Mouse (Mus musculus): ENCODE data around the gene Itgb1bp1. TPM values are rescaled to one million over a fixed set of nuclear protein-coding genes. Genes with fewer than 3 reads are reported as not detected.

The Itgb1bp1 gene
- total RNA-seq, 1 experiment from 2014 or later, result 12.8 TPM

DNA sequence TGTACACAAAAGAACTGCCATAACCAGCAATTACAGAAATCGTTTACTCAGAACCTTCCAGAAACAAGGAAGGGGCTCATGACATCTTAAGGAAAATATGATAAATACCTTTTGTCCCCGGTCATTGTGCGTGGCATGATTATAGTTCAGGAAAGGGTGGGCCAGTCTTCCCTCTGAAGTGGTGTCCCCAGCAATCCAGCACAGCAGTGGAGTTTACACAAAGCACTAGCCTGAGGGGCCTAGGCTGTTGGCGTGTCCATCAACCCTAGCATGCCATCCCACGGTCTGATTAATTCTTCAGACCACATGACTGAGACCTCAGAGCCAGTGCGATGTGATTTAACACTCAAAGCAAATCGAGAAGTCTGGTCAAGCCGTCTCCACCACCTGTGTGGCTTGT lies 60.7 kb downstream of the Itgb1bp1 start:
- ATAC-seq (replicated peaks in 1 of 2; ENCODE audit: insufficient read depth in 1 of 2, low FRiP score in 2 of 2, low TSS enrichment in 1 of 2, low read depth in 1 of 2, poor library complexity in 2 of 2, severe bottlenecking in 2 of 2), result no peak

DNA sequence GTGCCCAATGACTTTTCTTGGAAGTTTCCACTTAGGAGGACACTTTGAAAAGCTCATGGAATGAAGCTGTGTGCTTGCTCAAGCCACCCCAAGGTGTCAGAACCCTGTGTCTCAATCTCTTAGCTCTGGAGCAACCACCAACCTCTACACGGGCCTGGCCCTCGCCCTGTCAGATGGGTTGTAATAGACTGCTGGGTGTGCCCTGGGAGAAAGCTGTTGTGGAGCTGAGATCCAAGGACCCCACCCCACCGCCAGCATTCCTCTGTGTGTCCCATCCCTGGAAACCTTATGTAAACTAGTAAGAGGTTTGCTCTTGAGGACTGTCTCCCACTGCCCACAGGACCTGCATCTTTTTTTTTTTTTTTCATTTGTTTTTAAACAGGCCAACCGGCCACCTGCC lies 62.2 kb downstream of the Itgb1bp1 start:
- no peak for ATAC-seq (replicated peaks in 1 of 2; ENCODE audit: insufficient read depth in 1 of 2, low FRiP score in 2 of 2, low TSS enrichment in 1 of 2, low read depth in 1 of 2, poor library complexity in 2 of 2, severe bottlenecking in 2 of 2)

DNA sequence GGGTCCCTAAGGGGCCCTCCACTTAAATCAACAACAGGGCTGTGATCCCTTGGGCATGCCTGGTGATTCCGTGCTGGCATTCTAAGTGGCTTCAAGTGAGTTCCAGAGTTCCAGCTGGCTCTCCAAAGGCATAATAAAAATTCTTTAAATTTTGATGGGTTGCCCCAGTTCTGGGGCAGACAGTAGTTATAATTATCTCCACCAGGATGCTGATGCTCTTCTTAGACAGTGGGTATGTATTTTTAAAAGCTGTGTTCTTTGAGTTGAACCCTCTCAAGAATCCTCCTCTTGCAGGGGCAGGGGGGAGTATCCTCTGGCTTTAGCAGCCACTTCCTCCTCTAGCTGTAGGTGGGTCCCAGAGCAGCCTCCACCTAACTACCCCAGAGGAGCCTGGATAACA lies 65.5 kb downstream of the Itgb1bp1 start:
- ATAC-seq (replicated peaks in 1 of 2; ENCODE audit: insufficient read depth in 1 of 2, low FRiP score in 2 of 2, low TSS enrichment in 1 of 2, low read depth in 1 of 2, poor library complexity in 2 of 2, severe bottlenecking in 2 of 2), result no peak

DNA sequence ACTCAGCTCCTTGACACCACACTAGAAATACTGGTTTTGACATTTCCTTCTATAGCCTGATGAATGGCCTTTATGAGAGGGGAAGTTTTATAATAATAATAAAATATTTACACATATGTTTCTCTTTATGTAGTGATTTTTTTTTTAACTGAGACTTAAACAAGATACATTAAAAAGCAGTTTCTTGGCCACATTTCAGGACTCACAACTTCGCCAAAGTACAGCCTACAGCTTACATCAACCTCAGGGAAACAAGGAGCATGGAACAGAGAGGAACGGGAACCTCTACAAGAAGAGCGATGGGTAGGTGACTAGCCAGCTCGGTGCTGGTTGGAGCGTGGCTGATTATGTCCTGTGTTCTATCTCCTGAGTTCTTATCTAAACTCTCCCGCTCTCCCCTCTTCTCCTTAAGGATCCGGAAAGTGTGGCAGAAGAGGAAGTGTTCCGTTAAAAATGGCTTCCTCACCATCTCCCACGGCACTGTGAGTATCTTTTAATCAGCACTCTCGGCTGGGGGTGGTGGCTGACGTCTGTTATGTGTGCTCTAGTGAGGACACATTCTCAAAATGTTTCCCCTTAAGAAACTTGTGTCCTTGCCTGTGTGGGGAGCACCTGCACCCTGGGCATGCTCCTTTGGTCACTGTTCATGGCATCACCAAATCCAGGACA lies 68.2 kb downstream of the Itgb1bp1 start:
- ATAC-seq (replicated peaks in 1 of 2; ENCODE audit: insufficient read depth in 1 of 2, low FRiP score in 2 of 2, low TSS enrichment in 1 of 2, low read depth in 1 of 2, poor library complexity in 2 of 2, severe bottlenecking in 2 of 2), result no peak; a peak in 1 of 4 replicates

DNA sequence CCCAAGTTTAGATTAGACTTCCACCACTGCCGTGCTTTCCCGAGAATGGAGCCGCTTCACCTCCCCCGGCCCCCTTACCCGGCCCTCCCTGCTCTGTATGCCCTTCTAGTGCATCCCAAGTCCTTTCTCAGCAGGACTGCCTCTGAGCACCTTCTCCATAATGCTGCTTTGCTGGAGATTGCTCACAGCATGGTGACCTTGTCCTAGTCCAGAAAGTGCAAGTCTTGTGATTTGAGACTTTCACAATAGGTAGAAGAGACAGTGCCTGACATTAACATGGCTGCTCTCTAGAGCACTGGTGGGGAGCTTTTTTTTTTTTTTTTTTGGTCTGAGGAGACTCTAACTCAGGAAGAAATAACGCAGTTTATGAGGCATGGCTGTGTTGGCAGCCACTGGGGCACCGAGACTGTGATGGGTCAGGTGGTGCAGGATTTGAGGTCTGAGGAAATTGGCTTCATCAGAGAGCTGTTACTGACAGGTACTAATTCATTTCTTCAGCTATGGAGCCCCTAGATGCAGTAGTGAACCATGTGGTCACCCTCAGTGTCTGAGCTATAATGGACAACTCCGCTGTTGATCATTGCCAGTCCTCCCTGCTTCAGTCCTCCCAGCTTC lies 71.4 kb downstream of the Itgb1bp1 start:
- ATAC-seq (replicated peaks in 1 of 2; ENCODE audit: insufficient read depth in 1 of 2, low FRiP score in 2 of 2, low TSS enrichment in 1 of 2, low read depth in 1 of 2, poor library complexity in 2 of 2, severe bottlenecking in 2 of 2), result no peak

DNA sequence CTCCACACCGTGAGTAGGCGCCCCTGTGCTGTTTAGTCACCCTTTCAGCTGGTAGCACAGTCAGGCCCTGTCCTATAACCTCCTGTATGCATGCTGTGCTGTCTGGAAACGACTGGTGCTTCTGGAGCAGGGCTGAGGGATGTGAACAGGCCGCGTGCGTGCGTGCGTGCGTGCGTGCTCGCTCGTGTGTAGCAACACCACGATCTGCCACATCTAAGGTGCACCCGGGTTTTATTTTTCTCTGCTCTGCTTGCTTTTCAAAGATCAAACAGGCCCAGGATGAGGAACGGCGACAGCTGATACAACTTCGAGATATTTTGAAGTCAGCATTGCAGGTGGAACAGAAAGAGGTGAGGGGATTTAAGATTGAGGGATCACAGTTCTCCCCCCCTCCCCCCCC lies 73.2 kb downstream of the Itgb1bp1 start:
- ATAC-seq (replicated peaks in 1 of 2; ENCODE audit: insufficient read depth in 1 of 2, low FRiP score in 2 of 2, low TSS enrichment in 1 of 2, low read depth in 1 of 2, poor library complexity in 2 of 2, severe bottlenecking in 2 of 2), result no peak

DNA sequence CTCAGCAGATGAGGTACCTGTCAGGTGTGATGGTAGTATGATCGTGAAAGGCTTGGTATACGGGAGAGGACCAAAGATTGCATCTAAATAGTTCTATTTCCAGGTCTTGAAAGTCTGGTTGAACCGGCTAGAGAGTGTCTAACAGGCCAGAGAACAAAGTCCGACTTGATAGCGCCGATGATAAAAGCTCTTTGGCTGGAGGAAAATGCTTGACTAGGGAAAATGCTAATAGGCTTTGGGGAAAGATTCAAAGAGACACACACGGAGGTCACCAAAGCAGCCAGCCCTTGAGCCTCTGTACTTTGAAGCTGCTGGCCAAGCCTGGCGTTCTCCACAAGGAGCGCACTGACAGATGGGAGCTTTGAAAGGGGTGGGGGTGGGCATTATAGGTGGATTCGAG lies 76.8 kb downstream of the Itgb1bp1 start:
- ATAC-seq (replicated peaks in 1 of 2; ENCODE audit: insufficient read depth in 1 of 2, low FRiP score in 2 of 2, low TSS enrichment in 1 of 2, low read depth in 1 of 2, poor library complexity in 2 of 2, severe bottlenecking in 2 of 2), result no peak

DNA sequence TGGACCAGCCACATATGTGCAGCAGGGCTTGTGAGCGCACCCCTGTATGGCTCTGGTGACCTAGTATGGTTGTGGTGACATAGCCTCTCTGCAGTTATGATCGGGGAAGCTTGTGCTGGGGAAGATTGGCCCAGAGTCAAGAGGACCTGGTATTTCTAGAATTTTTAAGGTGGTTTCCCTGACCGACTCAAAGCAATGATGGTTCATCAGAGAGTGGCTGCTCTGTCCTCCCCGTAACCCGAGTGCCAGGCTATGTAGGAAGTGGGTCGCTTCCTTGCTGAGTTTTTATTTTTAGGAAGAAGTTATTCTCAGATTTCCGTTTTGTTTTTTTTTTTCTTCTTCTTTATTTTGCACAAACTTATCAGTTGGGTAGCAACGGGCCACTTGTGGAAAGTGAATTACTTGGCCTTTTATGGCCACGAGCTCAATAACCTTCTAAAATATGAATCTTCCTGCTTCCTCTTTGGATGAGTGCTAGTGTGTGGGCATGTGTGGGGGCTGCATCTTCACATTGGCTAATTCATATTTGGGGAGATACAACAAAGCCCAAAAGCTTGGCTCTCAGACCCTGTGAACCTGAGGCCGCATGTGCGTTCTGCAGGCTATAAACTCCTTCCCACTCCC lies 77.8 kb downstream of the Itgb1bp1 start:
- peak; percentile 85 to 87 for ATAC-seq (replicated peaks in 1 of 2; ENCODE audit: insufficient read depth in 1 of 2, low FRiP score in 2 of 2, low TSS enrichment in 1 of 2, low read depth in 1 of 2, poor library complexity in 2 of 2, severe bottlenecking in 2 of 2)

DNA sequence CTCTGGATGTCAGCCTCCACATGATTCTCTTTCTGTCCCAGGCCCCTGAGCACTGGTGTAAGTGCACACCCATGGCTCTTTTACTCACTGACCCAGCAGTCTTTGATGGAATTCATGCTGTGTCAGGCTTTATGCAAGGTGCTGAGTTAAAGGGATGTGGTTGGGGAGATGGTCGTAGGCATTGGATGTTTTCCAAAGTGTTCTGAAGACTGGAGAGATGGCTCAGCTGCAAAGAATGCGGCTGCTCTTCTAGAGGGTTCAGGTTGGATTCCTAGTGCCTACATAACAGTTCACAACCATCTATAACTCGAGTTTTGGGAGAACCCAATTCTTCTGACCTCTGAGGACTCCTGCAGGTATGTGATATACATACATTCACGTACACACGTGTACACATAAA lies 78.7 kb downstream of the Itgb1bp1 start:
- ATAC-seq (replicated peaks in 1 of 2; ENCODE audit: insufficient read depth in 1 of 2, low FRiP score in 2 of 2, low TSS enrichment in 1 of 2, low read depth in 1 of 2, poor library complexity in 2 of 2, severe bottlenecking in 2 of 2), result no peak

DNA sequence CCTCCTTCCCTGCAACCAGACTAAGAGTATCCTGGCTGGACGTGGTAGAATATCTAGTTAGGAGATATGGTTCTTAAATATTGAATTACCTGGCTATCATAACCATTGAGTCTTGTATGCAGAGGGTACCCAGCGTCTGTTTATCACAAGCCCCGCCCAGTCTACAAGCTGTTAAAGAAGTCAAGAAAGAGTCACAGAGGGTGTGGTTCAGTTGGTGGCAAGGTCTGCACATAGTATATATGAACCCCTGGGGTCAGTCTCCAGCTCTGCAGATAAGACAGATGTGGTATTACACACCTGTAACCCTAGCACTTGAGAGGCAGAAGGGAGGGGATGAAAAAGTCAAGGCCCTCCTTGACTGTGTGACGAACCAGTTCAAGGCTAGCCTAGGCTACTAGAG lies 80.3 kb downstream of the Itgb1bp1 start:
- ATAC-seq (replicated peaks in 1 of 2; ENCODE audit: insufficient read depth in 1 of 2, low FRiP score in 2 of 2, low TSS enrichment in 1 of 2, low read depth in 1 of 2, poor library complexity in 2 of 2, severe bottlenecking in 2 of 2), result no peak

DNA sequence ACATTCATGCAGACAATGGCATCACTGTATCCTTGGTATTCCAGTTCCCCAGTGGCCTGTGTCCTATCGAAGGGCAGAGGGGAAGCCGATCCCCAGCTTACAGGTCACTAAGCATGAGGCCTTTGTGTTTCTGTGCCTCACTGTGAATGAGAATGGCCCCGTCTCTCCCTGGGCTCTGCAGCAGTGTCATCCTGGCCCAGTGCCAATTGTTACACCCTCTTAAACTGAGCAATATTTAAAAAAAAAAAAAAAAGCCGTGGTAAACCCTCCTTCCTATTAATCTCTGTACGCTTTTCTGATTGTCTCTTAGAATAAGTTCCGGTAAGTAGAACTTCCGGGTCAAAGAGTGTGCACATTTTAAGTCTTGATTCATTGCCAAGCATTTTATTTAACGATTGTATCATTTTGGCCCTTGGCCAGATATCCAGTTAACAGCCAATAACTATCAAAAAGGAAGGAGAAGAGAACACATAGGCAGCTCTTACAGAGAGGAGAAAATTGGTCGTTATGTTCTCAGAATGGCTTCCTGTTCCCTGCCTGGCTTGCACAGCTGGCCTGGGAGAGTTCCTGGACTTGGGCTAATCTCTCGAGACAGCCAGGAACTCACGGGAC lies 81.3 kb downstream of the Itgb1bp1 start:
- no peak for ATAC-seq (replicated peaks in 1 of 2; ENCODE audit: insufficient read depth in 1 of 2, low FRiP score in 2 of 2, low TSS enrichment in 1 of 2, low read depth in 1 of 2, poor library complexity in 2 of 2, severe bottlenecking in 2 of 2)

DNA sequence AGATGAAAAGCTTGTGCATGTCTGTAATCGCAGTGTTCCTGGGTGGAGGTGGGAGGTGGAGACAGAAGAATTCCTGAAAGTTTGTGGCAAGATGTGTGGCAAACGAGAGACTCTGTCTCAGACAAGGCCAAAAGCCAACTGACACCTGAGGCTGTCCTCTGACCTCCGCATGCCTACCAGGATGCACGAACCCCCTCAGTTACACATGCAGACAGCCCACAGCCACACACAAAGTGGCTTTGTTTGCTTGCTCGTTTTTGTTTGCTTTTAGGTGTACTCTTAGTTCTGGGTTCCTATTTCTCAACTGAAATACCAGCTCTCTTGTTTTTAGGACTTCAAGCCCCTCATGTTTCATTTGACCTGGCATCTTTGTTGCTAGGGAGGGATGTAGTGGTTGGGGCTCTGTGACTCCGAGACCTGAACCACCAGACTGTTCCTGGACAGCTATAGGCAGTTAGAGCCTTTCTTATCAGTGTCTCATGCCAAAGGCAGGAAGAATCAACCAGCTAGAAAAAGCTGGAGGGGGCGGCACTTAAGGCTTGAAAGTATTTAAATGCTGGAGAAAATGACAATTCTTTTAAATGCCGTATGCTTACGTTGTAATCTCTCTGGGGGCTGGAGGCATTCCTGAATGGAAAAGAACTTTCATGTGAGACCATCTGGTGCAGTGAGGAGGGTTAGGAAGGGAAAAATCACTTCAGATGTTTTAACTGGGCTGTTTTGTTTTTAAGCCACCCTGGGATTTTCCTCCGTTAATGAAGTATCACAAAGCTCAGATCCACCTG lies 84.4 kb downstream of the Itgb1bp1 start:
- no peak for ATAC-seq (replicated peaks in 1 of 2; ENCODE audit: insufficient read depth in 1 of 2, low FRiP score in 2 of 2, low TSS enrichment in 1 of 2, low read depth in 1 of 2, poor library complexity in 2 of 2, severe bottlenecking in 2 of 2)

DNA sequence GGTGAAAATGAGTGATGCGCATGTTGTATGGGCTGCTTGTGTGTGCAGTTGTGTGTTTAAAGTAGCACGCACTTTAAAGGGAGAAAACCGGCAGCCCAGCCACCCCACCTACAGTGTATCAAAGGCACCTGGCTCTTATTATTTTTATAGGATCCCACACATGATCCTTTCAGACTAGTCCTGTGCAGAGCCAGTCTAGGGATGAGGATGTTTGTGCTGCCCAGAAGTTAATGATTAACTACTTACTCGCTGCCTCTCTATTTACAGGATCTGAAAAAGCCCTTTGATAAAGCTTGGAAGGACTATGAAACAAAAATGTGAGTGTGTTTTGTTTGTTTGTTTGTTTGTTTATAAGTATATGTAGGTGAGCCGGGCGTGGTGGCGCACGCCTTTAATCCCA lies 85.5 kb downstream of the Itgb1bp1 start:
- no peak for ATAC-seq (replicated peaks in 1 of 2; ENCODE audit: insufficient read depth in 1 of 2, low FRiP score in 2 of 2, low TSS enrichment in 1 of 2, low read depth in 1 of 2, poor library complexity in 2 of 2, severe bottlenecking in 2 of 2)

DNA sequence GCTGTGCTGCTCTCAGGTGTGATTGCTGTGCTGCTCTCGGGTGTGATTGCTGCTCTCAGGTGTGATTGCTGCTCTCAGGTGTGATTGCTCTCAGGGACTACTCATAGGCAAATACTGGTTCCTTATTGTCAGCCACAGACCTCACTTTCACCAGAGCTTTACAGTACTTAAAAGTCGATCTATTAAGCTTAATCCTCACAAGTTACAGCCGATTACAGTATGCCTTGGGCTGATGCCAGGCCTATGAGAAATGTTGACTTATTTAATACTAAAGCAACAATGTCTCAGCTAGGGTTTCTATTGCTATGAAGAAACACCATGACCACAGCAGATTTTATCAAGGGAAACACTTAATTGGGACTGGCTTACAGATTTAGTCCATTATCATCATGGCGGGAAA lies 89.7 kb downstream of the Itgb1bp1 start:
- ATAC-seq (replicated peaks in 1 of 2; ENCODE audit: insufficient read depth in 1 of 2, low FRiP score in 2 of 2, low TSS enrichment in 1 of 2, low read depth in 1 of 2, poor library complexity in 2 of 2, severe bottlenecking in 2 of 2), result no peak

DNA sequence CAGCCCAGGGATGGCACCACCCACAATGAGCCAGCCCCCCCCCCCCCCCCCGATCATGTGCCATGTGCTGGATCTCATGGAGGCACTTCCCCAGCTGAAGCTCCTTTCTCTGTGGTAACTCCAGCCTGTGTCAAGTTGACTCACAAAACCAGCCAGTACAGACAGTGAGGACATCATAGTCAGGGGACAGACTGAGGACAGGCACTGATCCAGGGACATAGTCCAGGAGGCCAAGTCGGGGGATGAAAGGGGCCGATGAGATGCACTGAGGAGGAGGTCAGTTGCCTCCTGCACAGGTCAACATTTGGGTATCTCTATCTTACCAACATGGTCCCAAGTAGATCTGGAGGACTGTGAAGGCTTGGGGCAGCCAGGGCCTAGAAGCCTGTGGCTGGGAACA lies 90.6 kb downstream of the Itgb1bp1 start:
- no peak for ATAC-seq (replicated peaks in 1 of 2; ENCODE audit: insufficient read depth in 1 of 2, low FRiP score in 2 of 2, low TSS enrichment in 1 of 2, low read depth in 1 of 2, poor library complexity in 2 of 2, severe bottlenecking in 2 of 2)

DNA sequence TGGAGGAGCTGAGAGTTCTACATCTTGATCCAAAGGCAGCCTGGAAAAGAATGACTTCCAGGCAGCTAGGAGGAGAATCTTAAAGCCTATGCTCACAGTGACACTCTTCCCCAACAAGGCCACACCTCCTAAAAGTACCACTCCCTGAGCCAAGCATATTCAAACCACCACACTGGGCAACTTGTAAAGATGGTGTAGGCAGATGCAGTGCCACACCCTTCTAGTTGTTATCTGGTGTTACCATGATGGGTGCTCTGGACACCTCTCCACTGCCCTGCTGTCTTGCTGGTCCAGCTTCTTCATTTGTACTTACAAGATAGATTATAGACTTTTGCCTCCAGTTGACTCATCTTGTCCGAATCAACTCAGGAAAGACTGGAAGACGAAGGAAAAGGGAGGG lies 94.5 kb downstream of the Itgb1bp1 start:
- ATAC-seq (replicated peaks in 1 of 2; ENCODE audit: insufficient read depth in 1 of 2, low FRiP score in 2 of 2, low TSS enrichment in 1 of 2, low read depth in 1 of 2, poor library complexity in 2 of 2, severe bottlenecking in 2 of 2), result no peak
